Mouse (Mus musculus) thymus, postnatal 4 days (tissue): ENCODE results near the gene Gbx2.
A peak's percentile ranks its signal among the peaks of the same experiment; 100 is the strongest.

ENCODE experiments used
- DNase-seq: peaks from one replicate; pipeline ENCODE4 v3.0.0; 2021

Gene Gbx2

DNA sequence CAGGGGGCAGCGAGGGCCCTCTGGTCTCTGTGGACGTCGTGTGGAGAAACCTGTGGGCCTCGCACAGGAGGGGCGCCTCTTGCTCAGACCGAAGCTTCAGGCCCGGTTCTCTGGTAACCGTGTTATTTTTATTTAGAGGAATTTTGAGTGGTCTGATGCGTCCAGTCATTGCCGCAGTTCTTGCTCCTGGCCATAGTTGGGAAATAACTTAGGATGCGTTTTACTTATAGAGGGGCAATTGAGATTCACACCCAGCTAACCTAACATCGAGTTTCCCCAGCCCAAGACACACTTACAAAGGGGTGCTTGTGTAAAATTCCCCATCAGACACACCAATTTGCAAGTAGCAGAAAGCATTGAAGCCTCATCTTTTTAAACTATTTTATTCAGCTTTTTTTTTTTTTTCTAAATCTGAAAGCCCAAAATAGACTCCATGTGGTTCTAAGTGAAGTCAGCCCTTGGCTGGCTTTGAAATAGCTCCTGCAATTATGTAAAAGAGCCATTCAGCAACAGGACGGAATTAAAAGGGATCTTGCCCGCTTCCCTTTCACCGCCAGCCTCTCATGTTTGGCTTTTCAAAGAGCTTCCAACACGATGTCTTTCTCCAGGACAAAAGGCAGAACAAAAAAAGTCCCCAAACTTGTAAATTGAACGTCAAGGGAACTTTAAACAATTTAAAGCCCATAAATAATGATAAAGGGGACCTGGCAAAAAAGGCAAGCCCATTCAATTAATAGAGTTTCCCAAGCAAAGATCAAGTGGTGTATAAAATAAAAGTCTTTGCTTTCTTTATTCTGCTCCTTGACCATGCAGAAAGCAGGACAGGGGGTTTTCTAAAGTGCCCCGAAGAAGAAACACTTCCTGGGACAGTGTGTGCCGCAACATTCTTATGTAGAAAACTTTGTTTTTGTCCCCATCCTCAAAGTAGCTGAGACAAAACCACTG lies 3.6 kb upstream of the Gbx2 start:
- no peak for DNase-seq

DNA sequence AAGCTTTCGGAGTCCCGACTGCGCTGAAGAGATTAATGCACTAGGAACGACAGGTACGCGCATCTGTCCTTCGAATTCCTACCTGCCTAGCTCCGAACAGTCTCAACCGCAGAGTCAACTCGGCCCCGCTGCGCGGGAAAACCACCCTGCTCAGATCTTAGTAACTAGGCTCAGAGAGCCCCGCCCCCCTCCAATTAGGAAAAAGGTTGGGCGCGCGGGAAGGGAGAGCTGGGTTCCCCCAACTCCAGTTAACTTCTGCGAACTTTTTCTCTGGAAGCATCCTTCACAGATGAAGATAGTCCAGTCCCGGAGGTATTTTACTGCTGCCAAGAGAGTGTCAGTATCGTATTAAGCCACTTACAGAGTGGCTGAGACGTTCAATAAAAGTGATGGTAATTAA lies 2.8 kb upstream of the Gbx2 start:
- DNase-seq: no peak

DNA sequence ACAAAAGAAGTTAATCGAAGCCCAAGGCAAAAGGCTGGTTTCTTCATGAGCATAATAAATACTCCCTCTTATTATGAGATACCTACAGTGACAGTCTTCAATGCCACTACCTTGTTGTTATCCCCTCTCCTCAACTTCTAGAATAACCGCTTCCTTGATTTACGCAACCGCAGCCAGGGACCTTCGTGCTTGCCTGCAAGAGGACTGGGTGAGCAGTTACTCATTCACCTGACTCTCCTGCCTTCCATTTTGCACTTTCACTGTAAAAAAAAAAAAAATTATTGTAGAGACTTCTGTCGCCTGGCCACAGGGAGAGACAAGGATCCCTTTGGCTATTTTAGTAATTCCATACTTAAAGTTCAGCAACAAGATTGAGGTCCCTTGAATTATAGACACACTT lies 2.0 kb upstream of the Gbx2 start:
- DNase-seq: no peak

GRCm38 (mm10) chr1:89932616-89933015 lies 1.6 kb upstream of the Gbx2 start:
- no peak for DNase-seq

- no peak for DNase-seq
Observed at GRCm38 (mm10) chr1:89932021-89932423, 1.0 kb upstream of the Gbx2 start.

GRCm38 (mm10) chr1:89930551-89930950 lies 428 bp downstream of the Gbx2 start:
- DNase-seq: no peak

DNA sequence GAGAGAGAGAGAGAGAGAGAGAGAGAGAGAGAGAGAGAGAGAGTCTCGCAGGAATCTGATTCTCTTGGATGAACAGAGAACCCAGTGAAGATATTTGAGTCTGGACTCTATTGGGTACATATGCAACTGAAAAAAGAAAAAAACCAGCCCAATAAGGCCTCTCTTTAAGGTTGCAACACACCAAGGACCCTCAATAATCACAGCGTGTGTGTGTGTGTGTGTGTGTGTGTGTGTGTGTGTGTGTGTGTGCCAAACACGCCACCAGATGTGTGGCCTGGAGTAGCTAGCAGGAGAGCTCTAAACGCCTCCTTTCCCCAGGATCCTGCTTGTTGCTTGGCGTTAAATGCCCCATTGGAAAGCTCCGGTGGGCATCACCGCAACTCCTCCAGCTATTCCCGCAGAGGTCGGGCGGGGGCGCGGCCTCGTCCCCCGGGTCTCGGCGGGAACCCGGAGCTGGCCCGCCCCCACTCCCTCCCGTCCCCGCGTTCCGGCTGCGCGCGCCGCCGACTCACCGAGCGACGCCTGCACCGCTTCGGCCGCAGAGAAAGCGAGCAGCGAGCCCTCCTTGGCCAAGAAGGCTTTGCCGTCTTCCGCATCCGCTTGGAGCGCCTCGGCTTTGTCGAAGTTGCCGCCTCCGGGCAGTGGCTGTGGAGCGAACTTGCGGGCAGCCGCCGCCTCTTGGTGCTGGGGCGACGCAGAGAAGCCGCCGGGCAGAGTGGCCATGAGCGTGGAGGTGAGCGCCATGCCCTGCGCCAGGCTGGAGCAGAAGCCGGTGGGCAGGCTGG lies 1.1 kb downstream of the Gbx2 start:
- peak; percentile 23 for DNase-seq

DNA sequence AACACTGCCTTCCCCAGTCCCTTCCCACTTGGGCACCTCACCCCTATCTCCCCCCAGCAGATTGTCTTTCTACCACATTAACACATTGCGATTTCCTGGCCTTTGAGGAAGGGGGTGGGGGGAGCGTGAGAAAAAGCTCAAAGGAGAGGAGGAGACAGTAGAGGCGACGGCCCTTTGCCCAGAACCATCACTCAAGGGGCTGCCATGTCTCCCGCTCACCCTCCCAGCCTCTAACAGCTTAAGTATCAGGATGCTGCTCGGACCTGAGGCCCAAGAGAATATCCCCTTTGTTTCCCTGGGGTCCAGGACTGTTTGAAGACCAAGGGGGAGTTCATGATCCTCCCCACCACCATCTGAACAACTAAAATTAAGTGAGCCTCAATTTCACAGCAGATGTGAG lies 1.8 kb downstream of the Gbx2 start:
- no peak for DNase-seq

DNA sequence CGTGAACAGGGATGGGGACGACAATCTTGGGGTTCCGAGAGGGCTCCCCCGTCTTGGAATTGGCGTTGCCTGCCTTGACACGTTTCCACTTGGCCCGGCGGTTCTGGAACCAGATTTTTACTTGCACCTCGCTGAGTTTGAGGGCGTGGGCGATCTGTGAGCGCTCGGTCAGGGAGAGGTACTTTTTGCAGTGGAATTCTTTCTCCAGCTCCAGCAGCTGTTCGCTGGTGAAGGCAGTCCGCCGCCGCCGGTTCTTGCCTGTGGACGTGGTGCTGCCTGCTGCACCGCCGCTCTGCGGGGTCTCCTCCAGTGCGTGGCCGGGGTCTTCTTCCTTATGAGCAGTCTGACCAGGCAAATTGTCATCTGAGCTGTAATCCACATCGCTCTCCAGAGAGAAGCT lies 2.3 kb downstream of the Gbx2 start:
- no peak for DNase-seq

DNA sequence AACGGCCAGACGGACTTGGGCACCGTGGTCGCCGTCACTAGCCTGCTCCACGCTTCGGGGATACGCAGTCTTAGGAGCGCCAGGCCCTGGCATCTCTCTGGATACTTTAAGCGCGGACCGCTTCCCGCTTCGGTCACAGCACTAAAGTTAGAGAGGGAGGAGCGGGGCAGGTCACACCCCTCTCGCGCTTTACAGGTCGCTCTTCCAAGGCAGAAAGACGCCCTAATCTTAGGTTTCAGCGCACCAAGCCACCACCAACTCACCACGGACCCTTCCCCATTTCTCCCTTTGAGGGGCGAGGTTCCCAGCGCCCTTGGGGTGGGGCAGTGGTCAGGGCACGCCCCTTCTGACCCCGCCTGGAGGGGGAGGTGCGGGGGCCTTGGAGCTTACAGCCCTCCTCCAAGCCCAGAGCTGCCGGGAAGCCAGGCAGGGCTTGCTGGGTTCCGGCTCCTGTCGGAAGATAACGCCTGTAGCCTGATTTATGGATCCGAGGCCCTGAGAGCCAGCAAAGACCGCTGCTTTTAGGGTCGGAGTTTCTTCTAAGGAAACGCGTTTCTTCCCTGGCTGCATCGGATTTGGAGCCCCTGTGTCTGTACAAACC lies 3.8 kb downstream of the Gbx2 start:
- no peak for DNase-seq

GRCm38 (mm10) chr1:89926583-89927060 lies 4.4 kb downstream of the Gbx2 start:
- no peak for DNase-seq

DNA sequence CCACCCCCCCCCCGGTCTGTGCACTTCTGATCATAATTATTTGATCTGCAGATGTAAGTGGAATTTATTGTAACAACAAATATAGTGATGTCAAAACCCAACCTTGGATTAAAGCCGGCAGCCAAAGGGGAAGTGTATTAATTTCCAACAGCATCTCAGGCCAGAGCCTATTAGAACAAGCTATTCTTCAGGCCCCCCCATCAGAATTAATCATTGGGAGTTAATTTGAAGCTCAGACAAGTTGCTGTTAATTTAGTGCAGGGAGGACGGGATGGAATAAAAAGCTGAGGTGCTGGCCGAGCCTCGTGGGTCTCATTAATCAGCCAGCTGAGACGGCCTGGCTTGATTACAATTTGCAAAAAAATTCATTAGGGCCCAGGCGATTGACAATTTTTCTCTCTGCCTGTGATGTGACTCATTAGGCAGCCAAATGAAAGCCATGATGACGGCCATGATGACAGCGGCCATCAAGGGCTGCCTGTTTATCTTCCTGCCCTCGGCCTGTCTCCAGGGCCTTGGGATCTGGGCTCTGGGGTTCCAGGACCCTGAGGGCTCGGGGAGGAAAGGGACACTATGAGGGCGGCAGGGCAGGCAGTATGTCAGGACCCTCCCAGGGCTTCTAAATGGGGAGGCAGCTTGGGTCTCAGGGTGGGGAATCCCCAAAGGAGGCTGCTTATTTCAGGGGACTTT lies 5.3 kb downstream of the Gbx2 start:
- no peak for DNase-seq

DNA sequence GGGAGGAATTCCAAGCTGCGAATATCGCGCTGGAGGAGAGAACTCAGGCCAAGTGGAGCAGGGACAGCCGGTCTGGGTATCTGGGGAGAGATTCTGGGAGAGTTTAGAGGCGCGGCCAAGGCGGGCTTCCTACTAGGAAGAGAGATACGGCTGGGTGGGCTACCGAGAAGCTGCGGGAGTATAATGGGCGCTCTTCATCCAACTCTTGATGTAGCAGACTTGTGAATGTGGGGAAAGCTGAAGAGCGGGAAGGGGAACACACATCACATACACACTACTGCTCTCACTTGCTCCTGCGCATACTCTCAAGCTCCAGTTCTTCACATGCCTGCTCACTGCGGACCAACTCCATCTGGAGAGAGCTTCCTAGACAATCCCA lies 7.3 kb downstream of the Gbx2 start:
- DNase-seq: no peak

DNA sequence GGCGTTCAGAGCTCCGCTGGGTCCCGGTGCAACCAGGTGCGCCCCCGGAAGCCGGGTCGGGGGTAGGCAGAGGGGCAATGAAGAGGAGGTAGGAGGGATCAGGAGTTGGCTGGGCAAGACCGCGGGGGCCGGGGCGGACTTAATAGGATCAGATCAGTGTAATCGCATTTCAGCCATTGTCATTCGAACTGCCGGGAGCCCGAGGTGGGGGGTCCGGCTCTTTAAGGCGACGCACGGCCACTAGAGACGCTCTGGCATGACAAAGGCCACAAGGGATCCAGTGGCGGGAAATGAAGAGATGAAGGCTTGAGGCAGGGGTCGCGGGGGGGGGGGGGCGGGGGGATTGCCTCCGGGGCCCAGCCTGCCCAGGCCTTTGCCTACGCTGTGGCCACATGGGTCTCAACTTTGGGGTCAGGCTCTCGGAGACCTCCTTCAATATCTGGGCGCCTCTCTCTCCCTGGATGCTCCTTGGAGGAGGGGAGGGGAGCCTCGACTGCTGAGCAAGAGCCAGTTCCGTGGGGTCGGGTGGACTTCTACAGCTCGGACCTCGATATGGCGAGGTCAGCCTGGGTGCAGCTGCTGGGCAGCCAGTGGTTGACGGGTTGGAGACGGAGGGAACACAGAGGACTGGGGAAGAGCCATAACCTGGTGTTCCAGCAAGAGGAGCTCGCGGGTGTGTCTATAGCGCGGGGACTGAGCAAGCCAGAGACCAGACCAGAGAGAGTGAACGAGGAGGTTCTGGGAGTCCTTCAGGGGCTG lies 7.9 kb downstream of the Gbx2 start:
- no peak for DNase-seq

DNA sequence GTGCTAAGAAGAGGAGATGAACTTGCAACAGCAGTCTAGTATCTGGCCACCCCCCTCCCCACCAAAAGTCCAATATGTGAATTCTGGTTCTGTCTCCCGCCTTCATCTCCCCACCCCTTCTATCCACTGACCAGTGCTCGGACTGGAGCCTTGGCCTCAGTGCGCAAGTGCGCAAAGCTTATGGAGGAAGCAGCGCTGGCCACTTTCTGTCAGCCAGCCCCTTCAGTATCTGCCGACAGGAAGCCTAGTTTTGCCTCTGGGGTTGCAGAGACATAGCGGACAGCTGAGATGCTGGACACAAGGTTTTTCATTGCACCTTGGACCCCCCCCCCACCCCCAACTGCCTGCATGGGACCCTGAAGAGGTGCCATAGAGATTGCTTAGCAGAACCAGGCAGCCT lies 8.7 kb downstream of the Gbx2 start:
- no peak for DNase-seq

DNA sequence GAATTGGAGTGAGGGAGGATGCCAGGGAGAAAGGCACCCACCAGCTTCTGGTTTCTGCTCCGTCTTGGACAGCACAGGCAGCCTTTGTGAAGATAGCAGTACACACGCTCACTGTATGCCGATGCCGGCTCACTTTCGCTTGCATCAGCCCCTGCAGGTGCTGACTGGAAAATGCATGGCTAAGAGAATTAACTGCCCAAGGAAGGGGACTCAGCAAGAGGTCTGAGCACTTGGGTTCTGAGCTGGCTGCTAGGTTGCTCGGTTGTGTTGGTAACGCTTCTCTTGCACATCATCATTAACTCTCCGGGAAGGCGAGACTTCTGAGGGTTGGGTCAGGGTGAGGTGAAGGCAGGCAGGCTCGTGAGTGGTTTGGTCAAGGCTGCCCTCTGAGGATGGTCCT lies 9.2 kb downstream of the Gbx2 start:
- DNase-seq: no peak

GRCm38 (mm10) chr1:89919206-89919605 lies 11.8 kb downstream of the Gbx2 start:
- DNase-seq: no peak

DNA sequence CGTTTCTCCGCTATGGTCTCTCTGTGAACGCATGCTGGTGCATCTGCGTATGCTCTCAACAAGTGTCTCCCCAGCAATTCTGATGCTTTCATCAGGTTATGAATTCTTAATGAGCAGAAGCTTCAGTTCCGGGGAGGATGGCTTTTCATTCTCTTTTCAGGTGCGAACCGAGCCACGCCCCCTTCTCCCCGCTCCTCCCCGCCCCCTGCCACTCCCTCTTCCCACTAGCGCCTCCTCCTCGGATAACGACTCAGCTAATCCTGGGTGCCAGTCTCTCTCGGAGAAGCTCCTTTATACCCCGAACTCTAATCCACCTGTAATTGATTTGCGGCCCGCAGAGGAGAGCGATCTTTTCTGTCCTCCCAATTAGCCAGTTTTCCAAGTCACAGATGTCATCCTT lies 12.9 kb downstream of the Gbx2 start:
- no peak for DNase-seq

GRCm38 (mm10) chr1:89913611-89914010 lies 17.4 kb downstream of the Gbx2 start:
- no peak for DNase-seq

DNA sequence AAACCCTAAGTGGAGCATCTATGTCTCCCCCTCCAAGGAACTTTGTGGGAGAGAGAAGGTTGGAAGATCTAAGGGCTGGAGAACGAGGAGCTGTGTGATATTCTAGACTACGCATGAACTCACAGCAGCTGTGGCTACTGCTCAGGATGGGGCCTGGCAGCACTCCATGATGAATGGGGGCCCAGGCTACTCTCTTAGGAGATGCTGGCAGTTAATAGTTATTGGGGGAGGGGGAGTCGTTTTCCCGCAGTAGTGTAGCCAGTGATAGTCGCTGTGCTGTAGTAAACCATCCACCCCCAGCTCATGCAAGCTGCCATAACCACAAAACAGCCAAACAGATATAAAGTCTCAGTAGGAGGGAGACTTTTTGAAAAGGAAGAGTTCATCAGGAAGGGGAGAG lies 18.6 kb downstream of the Gbx2 start:
- no peak for DNase-seq

DNA sequence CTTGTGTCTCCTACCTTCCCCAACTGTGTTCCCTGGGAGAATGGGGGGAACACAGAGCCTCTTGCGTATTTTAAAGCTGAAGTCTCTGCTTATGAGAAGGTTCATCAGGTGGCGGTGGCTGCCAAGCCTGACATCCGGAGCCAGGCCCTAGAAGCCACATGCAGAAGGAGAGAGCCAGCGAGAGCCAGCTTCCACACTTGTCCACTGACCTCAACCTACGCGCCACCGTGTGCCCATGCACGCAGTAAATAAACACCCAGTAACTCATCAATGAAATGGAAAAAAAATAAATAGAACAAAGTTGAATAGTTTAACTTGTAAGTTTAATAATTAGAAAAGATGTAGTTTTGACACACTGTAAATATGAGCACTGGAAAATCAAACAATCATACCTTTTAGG lies 21.2 kb downstream of the Gbx2 start:
- DNase-seq: no peak

GRCm38 (mm10) chr1:89902641-89903040 lies 28.3 kb downstream of the Gbx2 start:
- no peak for DNase-seq
